Mouse (Mus musculus): Measurements from ENCODE around the gene Mars.

Mars gene

DNA sequence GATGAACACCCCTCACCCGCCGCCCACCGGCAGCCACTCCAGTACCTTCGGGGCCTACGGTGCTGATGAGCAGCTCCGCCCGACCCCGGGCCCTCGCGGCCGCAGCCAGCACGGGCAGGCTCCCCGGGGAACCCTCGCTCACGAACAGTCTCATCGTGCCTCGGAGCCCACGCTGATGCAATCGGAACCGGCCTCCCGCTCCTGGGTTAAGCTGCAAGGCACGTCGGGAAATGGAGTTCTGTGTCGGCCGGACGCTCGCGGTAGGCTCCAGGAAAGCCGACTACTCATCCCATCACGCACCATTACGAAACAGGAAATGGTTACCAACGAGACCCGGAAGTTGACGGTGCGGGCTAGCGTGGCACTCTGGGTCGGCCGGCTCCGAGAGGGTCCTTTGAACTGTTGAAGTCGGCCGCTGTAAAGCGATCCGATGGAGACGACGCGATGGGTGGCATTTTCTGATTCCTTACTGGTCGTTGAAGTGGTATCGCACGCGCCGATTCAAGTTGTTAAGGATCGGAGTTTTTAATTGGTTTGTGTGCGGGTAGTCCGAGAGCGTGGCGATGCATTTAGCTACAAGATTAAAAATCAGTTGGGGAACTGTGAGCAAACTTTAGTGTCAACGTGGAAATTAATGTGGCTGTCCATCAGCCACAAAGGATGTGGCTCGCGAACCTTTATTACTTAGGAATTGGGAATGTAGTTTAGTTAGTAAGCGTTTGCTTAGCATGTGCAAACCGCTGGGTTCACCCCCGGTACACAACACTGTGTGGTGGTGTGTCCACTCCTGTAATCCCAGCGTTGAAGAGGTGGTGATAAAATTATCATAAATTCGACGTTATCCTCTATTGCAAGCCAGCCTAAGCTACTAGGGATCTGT, at the start of gene Mars:
Gene Mars, minus strand, starts transcription at position 311 of the 880 bp plus-strand sequence.
- peak; percentile 90 for DNase-seq (ENCODE audit: low spot score)

DNA sequence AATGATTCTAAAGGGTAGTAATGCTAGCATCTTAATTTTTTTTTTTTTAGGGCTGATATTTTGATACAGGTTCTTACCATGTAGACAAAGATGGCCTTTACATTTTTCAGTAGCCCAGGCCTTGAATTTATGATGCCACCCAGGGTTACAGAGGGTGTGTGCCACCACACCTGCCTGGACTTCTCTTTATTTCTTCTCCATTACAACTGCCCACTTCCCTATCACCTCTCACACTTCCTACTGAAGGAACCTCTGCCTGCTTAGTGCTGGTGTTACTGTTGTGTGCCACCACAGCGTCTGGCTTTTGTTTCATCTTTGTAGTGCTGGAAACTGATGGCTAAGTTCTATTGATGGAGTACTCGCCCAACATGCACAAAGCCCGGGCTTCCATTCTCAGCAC, 49.1 kb upstream of the Mars start:
- DNase-seq (ENCODE audit: low spot score): no peak

DNA sequence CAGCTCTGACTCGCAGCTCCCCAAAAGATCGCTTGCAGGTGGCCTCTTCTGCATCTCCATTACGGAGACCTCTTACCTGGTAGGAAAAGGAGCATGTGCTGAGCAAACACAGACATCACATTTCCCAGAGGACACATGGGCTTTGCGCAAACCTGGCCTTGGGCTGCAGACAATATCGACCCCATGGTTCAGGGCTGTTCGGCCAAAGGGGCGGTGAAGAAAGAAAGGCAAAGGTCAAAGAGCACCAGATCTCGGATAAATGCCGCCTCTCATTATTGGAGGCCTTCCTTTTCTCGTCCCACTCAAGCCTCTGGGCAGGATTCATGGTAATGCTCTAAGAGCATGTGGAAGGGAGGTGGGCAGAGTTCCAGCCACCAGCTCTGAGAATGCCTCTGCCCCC, 43.8 kb upstream of the Mars start:
- DNase-seq (ENCODE audit: low spot score): no peak

DNA sequence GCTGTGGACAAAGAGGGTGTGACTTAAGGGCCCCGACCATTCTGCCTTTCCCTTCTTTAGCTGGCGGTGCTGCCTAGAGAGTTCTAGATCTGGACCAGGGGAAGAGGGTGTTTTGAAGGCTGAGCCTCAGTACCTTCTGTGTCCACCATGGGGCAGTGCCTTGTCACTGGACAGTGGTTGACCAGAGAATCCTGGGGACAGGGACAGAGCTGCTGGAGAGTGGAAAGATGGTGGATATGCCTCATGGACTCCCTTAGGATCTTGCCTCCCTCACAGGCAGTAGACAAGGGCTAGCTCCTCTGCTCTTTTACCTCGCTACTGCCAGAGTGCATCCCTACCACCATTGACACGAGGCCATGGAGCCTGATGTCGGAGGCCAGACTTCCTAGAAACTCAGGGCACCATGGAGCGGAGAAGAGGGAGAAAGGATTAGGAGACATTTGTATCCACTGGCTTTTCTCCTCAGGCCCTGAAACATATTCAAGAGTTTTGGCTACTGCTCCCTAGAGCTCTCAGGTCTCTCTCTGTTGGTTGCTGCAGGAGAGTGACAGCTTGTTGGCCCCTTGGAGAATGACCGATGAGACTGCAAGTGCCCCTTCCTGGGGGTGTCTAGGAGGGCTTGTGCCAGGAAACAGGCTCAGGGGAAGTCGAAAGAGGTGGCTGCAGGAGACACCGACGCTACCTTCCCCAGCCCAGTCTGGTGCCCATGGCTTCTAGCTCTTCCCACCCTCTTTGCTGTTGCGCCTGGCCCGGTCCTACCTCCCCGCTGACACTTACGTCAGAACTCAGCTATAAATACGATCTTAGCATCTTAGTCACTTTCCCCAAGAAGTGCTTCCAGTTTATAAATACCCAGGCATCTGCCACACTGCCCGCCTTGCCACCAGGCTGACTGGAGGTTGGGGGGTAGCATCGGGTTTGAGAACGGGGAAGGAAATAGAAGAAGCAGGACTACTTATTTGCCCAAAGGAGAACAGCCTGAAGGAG, 42.6 kb upstream of the Mars start, which contains the start of gene Inhbe:
Gene Inhbe, minus strand, starts transcription at position 503 of the 987 bp plus-strand sequence.
- DNase-seq (ENCODE audit: low spot score): no peak

DNA sequence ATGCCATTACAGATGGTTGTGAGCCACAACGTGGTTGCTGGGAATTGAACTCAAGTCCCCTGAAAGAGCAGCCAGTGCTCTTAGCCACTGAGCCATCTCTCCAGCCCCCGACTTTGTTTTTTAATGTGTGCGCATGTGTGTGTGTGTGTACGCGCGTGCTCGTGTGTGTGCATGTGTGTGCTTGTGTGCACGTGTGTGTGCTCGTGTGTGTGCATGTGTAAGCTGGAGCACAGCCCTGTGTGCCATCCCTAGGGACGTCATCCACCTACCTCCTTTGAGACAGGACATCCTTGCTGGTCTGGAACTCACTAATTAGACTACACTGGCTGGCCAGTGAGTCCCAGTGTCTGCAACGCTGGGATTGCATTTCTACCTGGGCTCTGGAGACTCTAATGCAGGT, 41.2 kb upstream of the Mars start:
- no peak for DNase-seq (ENCODE audit: low spot score)

DNA sequence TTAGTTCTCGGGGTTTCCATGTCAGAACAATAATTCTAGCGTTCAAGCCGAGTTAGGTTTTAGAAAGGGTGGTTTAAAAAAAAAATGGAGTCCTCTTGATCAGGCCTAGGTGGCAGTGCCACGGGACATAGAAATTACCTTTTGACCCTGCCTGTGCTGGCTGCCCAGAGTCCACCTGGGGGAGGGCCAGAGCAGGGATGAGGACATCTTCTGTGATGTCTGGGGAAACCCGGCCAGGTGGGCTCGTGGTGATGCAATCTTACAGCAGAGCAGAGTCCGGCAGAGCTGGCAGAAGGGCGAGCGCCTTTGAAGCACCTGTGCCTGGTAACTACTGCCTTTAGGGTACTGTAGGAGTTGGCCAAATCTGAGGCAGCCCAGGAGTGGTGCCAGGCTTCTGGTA, 40.6 kb upstream of the Mars start:
- no peak for DNase-seq (ENCODE audit: low spot score)

DNA sequence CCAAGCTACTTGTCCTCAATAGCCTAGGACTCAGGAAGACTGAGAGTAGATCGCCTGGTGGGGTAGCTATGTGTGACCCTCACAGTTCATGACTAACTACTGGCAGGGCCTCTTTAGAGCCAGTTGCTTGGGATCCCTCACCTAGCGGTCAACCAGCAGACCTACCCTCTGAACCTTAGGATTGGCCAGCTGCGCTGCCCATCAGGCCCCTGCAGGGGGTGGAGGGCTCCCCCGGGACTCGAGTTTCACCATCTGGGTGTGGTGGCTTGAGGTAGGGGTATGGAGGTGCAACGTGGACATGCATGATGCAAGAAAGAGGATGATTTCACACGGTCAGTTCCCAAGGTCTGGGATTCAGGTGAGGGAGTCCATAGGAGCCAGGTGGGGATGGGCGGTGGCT, 40.1 kb upstream of the Mars start:
- DNase-seq (ENCODE audit: low spot score): no peak

DNA sequence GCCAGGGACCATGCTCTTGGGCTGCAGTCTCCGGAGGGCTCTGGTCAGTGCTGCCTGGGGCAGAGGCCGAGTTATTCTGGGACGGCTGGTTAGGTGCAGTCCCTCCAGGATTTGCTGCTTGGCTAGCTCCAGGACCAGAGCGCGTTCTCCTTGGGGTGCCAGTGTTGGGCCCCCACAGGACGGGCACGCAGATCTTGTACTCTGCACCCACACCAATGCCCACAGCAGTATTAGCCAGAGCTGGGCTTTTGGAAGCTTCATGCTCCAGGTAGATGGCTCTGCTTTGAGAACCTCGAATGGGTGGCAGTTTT, 39.7 kb upstream of the Mars start:
- no peak for DNase-seq (ENCODE audit: low spot score)

DNA sequence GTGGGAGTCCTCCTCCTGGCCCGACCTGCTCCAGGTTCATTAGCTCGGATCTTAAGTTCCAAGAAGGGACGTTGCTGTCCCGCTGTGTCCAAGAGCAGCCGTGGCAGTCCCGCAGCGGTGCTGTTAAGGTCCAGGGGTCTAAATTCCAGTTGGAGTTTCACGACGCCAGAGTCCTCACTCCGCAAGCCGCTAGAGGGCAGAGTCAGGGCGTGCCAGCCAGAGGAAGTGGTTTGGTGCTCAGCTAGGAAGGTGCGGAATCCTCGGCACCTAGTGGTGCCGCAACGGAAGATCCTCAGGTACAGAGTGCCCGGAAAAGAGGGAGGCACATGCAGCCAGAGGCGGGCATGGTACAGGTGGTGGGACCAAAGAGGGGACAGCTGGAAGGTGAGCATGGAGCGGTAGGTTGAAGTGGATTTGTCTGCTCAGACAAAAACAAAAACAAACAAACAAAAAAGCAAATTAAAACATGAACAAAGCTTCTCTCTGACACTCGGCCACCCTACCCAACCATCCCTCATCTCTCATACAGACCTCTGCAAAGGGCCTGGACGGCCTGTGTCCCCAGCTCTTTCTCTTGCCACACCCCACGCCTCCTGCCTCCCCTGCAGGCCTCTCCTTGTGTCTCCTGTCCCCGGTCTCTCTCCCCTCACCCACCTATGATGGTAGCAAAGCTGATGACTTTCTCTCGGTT, 39.2 kb upstream of the Mars start:
- peak; percentile 36 for DNase-seq (ENCODE audit: low spot score)

DNA sequence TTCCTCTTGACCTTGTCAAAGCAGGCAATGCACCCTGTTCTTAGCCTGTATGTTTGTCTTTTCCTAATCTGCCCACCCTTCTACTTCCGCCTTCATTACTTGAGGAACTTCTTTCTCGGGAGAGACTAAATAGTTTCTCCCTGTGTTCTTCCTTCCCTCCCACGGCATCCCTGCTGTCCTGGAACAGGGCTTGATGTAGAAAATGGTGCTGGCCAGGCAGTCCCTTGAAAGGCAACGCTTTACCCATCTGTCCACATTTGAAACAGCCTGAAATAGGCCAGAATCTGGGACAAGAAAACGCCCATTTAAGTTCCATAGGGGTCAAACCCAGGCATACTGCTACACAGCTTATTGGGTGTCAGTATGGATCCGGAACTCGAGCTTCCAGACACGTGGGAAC, 38.2 kb upstream of the Mars start:
- DNase-seq (ENCODE audit: low spot score): no peak

DNA sequence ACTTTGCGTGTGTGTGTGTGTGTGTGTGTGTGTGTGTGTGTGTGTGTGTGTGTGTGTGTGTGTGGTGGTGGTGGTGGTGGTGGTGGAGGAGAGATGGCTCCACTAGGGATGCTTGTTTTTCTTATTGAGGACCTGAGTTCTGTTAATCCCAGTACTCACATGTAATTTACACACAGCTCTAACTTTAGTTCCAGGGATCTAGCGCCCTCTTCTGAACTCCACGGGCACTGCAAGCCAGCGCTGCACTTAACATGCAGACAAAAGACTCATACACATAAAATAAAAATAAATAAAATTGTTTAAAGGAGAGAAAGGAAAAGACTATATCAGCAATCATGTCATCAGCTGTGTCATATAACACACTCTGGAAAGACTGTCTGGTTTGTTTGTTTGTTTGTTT, 37.4 kb upstream of the Mars start:
- no peak for DNase-seq (ENCODE audit: low spot score)

DNA sequence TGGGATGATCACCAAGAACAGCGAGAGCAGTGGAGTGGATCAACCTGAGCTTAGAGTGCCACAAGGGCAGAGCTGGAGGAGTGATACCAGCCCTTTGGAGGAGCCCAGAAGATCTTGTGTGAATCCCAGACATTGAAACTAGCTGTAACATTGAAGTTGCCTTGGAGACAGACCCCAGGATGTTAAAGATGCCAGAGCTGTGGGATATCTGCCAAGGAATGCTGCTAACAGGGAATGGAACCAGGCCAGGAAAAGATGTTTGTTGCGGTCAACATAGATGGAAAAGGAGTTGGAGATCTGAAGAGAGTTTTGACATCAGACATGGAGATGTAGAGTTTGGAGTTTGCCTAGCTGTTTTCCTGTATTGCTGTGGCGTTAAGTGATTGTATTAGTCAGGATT, 34.6 kb upstream of the Mars start:
- DNase-seq (ENCODE audit: low spot score): no peak

DNA sequence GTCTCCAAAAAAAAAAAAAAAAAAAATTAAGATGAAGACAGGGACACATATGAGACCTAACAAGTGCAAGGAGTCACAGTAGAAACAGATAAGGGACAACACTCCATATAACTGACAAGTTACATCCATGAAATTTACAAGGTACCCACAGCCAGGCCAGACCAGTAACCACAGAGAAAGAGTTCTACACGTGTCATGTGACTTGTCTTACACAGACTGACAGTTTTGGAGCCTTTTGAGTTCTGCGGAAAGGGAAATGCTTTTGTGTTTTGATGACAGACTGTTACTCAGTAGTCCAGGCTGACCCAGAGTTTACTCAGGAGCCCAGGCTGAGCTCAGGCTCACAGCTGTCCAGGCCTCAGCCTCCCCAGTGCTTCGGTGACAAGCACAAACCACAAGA, 31.4 kb upstream of the Mars start:
- no peak for DNase-seq (ENCODE audit: low spot score)

DNA sequence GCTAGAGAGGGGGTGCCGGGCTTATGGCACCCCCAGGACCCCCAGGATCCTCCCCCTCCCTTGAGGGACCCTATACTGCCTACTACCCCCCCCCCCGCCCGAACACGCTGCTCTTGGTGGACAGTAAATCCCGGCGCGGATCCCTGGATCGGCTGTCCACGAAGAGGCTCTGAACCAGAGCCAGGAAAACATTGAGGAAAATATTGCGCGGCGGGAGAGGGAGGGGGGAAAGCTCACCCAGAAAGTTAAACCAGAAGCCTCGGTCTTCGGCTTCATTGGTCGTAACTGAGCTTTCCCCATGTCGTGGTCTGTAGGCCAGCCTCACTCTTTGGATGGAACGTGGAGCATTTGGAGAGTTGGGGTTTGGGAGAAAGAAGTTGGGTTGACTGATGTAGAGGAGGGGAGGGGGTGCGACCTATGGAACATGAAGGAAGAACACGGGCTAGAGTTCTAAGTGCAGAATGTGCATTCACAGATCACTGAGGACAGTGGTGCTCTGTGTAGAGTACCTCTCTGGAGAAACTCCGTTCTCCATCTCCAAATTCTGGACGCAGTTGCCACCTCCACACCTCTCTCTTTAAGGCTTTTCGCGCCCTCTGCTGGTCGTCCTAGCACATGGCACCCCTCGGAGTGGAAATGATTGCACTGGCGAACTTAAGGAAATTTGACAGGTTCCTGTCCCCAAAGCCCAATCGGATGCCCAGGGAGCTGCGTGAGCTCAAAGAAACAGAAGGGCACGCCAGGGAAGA, 30.5 kb upstream of the Mars start, which contains the start of gene Gli1:
Gene Gli1, minus strand, starts transcription at position 84 of the 749 bp plus-strand sequence.
- peak; percentile 67 for DNase-seq (ENCODE audit: low spot score)

DNA sequence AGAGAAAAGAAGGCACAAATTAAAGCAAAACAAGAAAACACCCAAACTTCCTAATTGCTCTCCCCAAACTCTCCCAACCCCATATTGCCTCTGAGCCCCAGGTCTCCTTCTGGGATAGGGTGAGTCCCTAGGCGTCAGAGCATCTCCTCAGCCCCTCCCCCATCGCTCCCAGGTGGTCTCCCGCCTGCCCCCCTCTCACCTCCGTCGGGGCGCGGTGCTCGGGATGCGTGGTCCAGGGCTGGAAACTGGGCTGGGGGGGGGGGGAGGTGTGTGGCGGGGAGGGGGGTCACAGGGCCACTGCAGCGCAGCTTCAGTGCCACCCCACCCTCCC, 29.7 kb upstream of the Mars start:
- DNase-seq (ENCODE audit: low spot score): no peak

DNA sequence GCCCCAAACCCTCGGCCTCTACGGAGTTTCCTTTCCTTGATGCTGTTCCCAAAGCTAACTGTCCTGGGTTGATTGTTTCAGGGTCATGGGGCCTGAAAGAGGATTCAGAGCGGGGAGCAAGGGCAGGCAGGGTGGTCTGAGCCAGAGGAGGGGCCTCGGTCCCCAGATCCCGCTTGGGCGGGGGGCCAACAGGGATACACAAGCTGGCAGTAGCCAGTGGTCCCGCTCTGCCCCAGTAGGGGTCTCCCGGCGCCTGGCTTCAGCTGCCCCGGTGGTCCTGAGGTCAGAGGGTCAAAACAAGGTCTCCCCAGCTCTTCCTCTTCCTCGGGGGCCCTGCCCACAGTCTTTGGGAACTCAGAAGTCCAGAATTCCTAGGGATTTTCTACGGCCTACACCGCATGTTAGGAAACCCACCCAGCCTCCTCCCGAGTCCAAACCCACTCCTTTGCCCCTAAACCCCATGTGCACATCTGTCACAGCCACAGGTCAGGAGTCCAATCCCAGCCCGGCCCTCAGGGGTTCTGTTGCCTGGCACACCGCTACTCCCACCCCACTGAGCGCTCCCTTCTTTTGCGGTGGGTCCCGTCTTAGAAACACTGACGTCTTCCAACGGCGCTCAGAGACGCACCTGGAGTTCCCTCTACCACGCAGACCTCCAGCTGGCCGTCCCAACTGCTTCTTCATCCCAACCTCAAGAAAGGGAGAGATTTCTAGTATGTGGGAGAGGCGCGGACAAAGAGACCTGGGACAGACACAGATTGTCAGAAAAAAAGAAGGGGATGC, 29.2 kb upstream of the Mars start:
- DNase-seq (ENCODE audit: low spot score): no peak

DNA sequence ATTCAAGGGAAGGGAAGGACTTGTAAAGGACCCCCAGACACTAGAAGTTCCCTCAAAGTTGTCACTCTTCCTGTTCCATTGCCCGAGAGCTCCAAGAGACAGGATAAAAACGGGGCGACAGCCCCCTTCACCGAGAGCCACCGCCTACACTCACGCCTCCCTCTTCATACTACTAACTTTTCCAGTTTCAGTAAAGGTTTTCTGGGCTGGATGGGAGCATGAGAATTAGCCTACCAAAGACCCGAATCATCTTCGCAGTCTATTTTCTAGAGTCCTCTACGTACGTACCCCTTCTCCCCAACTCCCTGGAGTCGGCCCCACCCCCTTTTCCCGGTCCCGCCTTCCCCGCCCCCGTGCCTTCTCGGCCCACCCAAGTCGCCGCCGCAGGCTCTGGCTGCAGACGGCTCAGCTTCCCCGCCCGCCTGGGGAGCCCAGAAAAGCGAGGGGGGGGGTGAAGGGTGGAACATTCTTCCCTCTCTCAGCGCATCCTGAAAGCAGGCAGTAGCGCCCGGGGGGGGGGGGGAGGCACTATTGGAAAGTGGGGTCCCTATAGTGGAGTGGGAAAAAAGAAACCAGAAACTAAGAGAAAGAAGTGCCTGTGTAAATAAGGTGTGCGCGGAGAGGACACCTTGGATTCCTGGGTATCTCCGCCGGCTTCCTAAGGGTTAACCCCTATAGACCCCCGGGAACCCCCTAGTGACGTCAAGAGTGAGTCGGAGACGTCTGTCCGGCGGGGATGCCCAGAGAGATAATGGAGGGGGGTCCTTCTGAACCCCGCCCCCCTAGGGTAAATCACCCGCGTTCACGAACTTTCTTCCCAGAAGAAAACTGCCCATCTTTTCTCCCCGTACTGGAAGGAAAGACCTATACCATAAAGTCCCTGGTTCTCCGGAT, 28.3 kb upstream of the Mars start:
- DNase-seq (ENCODE audit: low spot score): peak; percentile 51

DNA sequence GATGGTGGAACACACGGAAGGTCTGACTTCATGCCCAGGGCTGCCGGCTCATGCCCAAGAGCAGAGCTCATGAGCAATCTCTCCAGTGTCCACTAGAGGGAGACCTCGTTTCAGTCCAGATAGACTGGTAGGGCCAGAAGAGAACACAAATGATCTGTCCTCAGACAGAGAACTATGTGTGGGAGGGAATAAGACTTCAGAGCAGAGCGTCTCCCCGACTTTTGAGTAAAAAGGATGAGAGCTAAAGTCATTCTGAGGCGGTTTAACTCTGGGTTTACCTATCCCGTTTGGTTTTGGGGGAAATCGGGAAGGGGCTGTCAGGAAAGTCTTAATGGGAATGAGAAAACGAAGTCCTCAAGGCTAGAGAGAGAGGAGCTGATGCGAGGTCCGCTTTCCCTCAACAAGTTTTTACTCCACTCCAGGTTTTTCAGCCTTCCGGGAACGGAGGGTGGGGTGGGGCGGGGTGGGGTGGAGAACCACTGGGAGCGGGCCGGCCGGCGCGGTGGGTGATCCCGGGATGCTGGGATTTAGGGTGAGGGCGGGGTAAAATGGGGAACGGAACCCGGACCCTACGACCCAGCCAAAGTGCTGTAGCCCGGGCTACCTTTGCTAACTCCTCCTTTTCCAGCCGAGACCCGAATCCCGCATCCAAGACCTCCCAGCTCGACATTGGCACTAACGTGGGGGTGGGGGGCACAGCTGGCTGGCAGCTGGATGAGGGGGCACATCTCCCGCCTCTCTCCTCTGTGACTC, 27.5 kb upstream of the Mars start:
- DNase-seq (ENCODE audit: low spot score): peak; percentile 80

DNA sequence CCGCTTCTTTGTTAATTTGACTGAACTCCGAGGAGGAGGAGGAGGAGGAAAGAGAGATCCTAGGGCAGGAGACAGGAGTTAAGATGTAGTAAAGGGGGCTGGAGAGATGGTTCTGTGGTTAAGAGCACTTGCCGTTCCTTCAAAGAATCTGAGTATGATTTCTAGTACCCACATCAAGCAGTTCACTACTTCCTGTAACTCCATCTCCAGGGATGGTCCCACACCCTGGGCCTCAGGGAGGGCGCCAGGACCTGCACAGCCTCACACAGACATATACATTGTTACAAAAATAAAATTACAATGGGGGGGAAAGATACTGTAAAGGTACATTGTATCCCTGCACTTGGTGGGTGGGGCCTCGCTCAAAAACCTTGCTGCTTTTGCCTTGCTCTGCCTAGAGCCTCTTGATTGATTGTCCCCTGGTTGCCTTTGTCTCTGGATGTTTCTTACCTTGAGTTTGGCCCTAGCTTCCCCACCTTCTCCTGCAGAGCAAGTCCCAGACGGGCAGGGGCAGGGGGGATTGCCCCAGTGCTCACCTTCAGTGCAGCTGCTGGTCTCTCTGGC, 26.0 kb upstream of the Mars start:
- DNase-seq (ENCODE audit: low spot score): no peak
